14 mouse cellular contexts compared by ENCODE assay signal in the genomic region with DNA sequence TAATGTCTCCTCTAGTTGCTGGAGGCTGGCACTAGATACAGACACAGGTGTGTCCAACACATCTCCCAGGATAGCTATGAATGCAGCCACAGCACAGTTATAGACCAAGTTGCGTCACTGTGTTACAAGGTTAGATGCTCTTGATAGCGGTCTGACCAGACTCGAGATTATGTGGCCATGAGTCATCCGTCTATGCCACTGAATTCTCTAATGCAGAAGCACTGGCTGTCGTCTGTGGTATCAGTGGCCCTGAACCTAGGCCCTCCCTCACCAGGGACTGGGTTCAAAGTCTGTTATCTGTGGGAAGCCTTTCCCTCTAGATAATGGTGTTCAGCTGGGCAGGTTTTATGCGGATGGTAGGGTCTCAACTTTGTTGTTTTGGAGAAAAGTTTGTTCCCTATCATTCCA. TPM values are rescaled to one million over a fixed set of nuclear protein-coding genes. Genes with fewer than 3 reads are reported as not detected.
DNase-seq lines count a peak whose midpoint lies in the region; ATAC-seq lines count a peak whose summit lies in the region.
"Had no signal": no experiment of that assay in that cellular context is flagged by ENCODE, and none has a peak within 500 bp of the region (broad histone marks: within the 10 kb centered on the region; RNA-seq: fewer than 3 reads in every experiment).

No protein-coding gene starts in this region.

- no peak overlapping the region for H3K4me2 ChIP-seq in kidney, embryonic 14.5 days (replicated peaks; ENCODE audit: low read depth, low read length)
- H3K4me2 ChIP-seq in intestine, embryonic 16.5 days (ENCODE audit: low read depth, low read length) = no peak overlapping the region
- H3K4me2 ChIP-seq: heart, embryonic 13.5 days; hindbrain, embryonic 14.5 days; limb, embryonic 12.5 days had no signal

- DNase-seq in kidney, postnatal 36 days = no peak
- peak; percentile 82 for DNase-seq in adrenal gland, adult 2 months
- no peak for DNase-seq in thymus, postnatal 36 days
- DNase-seq in layer of hippocampus, postnatal 10 days (ENCODE audit: low spot score in 2 of 2) = no peak
- no peak for DNase-seq in thymus, adult 18-20 months
- DNase-seq: cerebellum, adult 9-11 months; retina, postnatal 1 day had no signal

- WGBS in kidney, embryonic 14.5 days = 84% methylated on average over 6 of the region's 6 CpGs
- WGBS in intestine, embryonic 16.5 days = 67% methylated on average over 6 of the region's 6 CpGs

- H3K4me3 ChIP-seq in kidney, embryonic 14.5 days (ENCODE audit: low read length) = no peak overlapping the region
- no peak overlapping the region for H3K4me3 ChIP-seq in intestine, embryonic 16.5 days (ENCODE audit: low read length)
- H3K4me3 ChIP-seq: heart, embryonic 13.5 days; limb, embryonic 12.5 days had no signal

- no peaks in the 10 kb centered on the region for H3K9me3 ChIP-seq in kidney, embryonic 14.5 days (ENCODE audit: control insufficient read depth, low read length)
- H3K9me3 ChIP-seq in intestine, embryonic 16.5 days (ENCODE audit: control insufficient read depth, low read length) = no peaks in the 10 kb centered on the region
- H3K9me3 ChIP-seq: heart, embryonic 13.5 days had no signal

- H3K27ac ChIP-seq in kidney, embryonic 14.5 days (ENCODE audit: low read depth, low read length) = peak overlapping the region; percentile 37; the same call in 1 of the 2 replicates
- H3K27ac ChIP-seq in intestine, embryonic 16.5 days (ENCODE audit: low read length) = no peak overlapping the region
- H3K27ac ChIP-seq: heart, embryonic 13.5 days; hindbrain, embryonic 14.5 days; limb, embryonic 12.5 days had no signal

- H3K27me3 ChIP-seq in kidney, embryonic 14.5 days (ENCODE audit: control insufficient read depth, insufficient read depth, low read length) = no peaks in the 10 kb centered on the region
- no peaks in the 10 kb centered on the region for H3K27me3 ChIP-seq in intestine, embryonic 16.5 days (replicated peaks; ENCODE audit: control insufficient read depth, insufficient read depth, low read length)
- H3K27me3 ChIP-seq: heart, embryonic 13.5 days; limb, embryonic 12.5 days had no signal

- 0 out of 2 replicates have a peak, but pooled peaks cover 7% of the 10 kb centered on the region for H3K4me1 ChIP-seq in kidney, embryonic 14.5 days (ENCODE audit: control insufficient read depth, insufficient read depth, low read length)
- H3K4me1 ChIP-seq in intestine, embryonic 16.5 days (ENCODE audit: control insufficient read depth, insufficient read depth, low read length) = no peaks in the 10 kb centered on the region

- H3K9ac ChIP-seq in kidney, embryonic 14.5 days (ENCODE audit: low read depth, low read length) = no peak overlapping the region
- H3K9ac ChIP-seq in intestine, embryonic 16.5 days (ENCODE audit: low read depth, low read length) = no peak overlapping the region
- H3K9ac ChIP-seq: heart, embryonic 13.5 days; hindbrain, embryonic 14.5 days; limb, embryonic 12.5 days had no signal

- H3K36me3 ChIP-seq in kidney, embryonic 14.5 days (ENCODE audit: control insufficient read depth, insufficient read depth, low read length) = peaks cover 10% of the 10 kb centered on the region; the same call in 1 of the 2 replicates
- 0 out of 2 replicates have a peak, but pooled peaks cover 4% of the 10 kb centered on the region for H3K36me3 ChIP-seq in intestine, embryonic 16.5 days (ENCODE audit: control insufficient read depth, insufficient read depth, low read length)

- no peak for ATAC-seq in kidney, embryonic 14.5 days (ENCODE audit: low FRiP score, low TSS enrichment)
- peak; percentile 58 for ATAC-seq in intestine, embryonic 16.5 days
- ATAC-seq in megakaryocyte-erythroid progenitor cell, adult 5-6 weeks (replicated peaks; ENCODE audit: low FRiP score, low TSS enrichment, poor library complexity, severe bottlenecking) = peak; percentile 44
- ATAC-seq: CD4-positive, CD25-positive, alpha-beta regulatory T cell, adult 4 months had no signal

RNA-seq across cellular contexts. Expression of a gene that starts 4.4 kb away (rescaled TPM):
- polyA plus RNA-seq in kidney, embryonic 14.5 days (2014; fragmentation: Nextera tagmentation; extraction: Ambion mirVana) = 4.6 and 8.0 TPM in 2 replicates
- total RNA-seq in adrenal gland, adult 2 months (2021) = not detected
- not detected in 2 replicates for polyA plus RNA-seq in adrenal gland, adult 2 months (2012; rRNA removed)
- 4.3 and 4.5 TPM in 2 replicates for polyA plus RNA-seq in intestine, embryonic 16.5 days (2015; fragmentation: Nextera tagmentation; extraction: Ambion mirVana)
- total RNA-seq in megakaryocyte-erythroid progenitor cell, adult 5-6 weeks (2014; fragmentation: Nextera tagmentation) = not detected in 2 replicates
- total RNA-seq in megakaryocyte-erythroid progenitor cell, adult 5-6 weeks (2017) = 0.11 and 0.75 TPM in 2 replicates
- total RNA-seq in layer of hippocampus, postnatal 10 days (2021) = not detected

RNA-seq across cellular contexts. Expression of a gene that starts 28.8 kb away (rescaled TPM):
- polyA plus RNA-seq in kidney, embryonic 14.5 days (2014; fragmentation: Nextera tagmentation; extraction: Ambion mirVana) = 15.8 and 33.2 TPM in 2 replicates
- 10 to 100 TPM; 20.1 to 26.5 TPM for total RNA-seq in adrenal gland, adult 2 months (2021)
- polyA plus RNA-seq in adrenal gland, adult 2 months (2012; rRNA removed) = 13.0 and 15.6 TPM in 2 replicates
- 10.5 and 11.3 TPM in 2 replicates for polyA plus RNA-seq in intestine, embryonic 16.5 days (2015; fragmentation: Nextera tagmentation; extraction: Ambion mirVana)
- 45.8 and 61.3 TPM in 2 replicates for total RNA-seq in megakaryocyte-erythroid progenitor cell, adult 5-6 weeks (2014; fragmentation: Nextera tagmentation)
- 34.7 and 35.6 TPM in 2 replicates for total RNA-seq in megakaryocyte-erythroid progenitor cell, adult 5-6 weeks (2017)
- 10 to 100 TPM; 55.0 to 57.1 TPM for total RNA-seq in layer of hippocampus, postnatal 10 days (2021)

RNA-seq across cellular contexts. Expression of a gene that starts 45.3 kb away (rescaled TPM):
- 95.9 and 116 TPM in 2 replicates for polyA plus RNA-seq in kidney, embryonic 14.5 days (2014; fragmentation: Nextera tagmentation; extraction: Ambion mirVana)
- total RNA-seq in adrenal gland, adult 2 months (2021) = 100 to 1,000 TPM; 208 to 249 TPM
- polyA plus RNA-seq in adrenal gland, adult 2 months (2012; rRNA removed) = 158 and 206 TPM in 2 replicates
- 128 and 131 TPM in 2 replicates for polyA plus RNA-seq in intestine, embryonic 16.5 days (2015; fragmentation: Nextera tagmentation; extraction: Ambion mirVana)
- total RNA-seq in megakaryocyte-erythroid progenitor cell, adult 5-6 weeks (2014; fragmentation: Nextera tagmentation) = 137 and 143 TPM in 2 replicates
- total RNA-seq in megakaryocyte-erythroid progenitor cell, adult 5-6 weeks (2017) = 152 and 170 TPM in 2 replicates
- 10 to 100 TPM; 69.2 to 71.9 TPM for total RNA-seq in layer of hippocampus, postnatal 10 days (2021)

RNA-seq across cellular contexts. Expression of a gene that starts 55.9 kb away (rescaled TPM):
- polyA plus RNA-seq in kidney, embryonic 14.5 days (2014; fragmentation: Nextera tagmentation; extraction: Ambion mirVana) = 1.7 and 2.1 TPM in 2 replicates
- total RNA-seq in adrenal gland, adult 2 months (2021) = 1 to 10 TPM; 2.4 to 3.5 TPM
- 8.2 and 8.3 TPM in 2 replicates for polyA plus RNA-seq in adrenal gland, adult 2 months (2012; rRNA removed)
- 1.2 and 1.6 TPM in 2 replicates for polyA plus RNA-seq in intestine, embryonic 16.5 days (2015; fragmentation: Nextera tagmentation; extraction: Ambion mirVana)
- 4.6 and 10.1 TPM in 2 replicates for total RNA-seq in megakaryocyte-erythroid progenitor cell, adult 5-6 weeks (2014; fragmentation: Nextera tagmentation)
- total RNA-seq in megakaryocyte-erythroid progenitor cell, adult 5-6 weeks (2017) = 0.66 and 1.4 TPM in 2 replicates
- 1 to 10 TPM; 2.3 to 2.5 TPM for total RNA-seq in layer of hippocampus, postnatal 10 days (2021)
